Mouse (Mus musculus): ENCODE measurements around the gene Btbd2. TPM values are rescaled to one million over a fixed set of nuclear protein-coding genes. Genes with fewer than 3 reads are reported as not detected.

The Btbd2 gene
- polyA plus RNA-seq, 1 experiment from 2014 or later: 54.9 TPM

DNA sequence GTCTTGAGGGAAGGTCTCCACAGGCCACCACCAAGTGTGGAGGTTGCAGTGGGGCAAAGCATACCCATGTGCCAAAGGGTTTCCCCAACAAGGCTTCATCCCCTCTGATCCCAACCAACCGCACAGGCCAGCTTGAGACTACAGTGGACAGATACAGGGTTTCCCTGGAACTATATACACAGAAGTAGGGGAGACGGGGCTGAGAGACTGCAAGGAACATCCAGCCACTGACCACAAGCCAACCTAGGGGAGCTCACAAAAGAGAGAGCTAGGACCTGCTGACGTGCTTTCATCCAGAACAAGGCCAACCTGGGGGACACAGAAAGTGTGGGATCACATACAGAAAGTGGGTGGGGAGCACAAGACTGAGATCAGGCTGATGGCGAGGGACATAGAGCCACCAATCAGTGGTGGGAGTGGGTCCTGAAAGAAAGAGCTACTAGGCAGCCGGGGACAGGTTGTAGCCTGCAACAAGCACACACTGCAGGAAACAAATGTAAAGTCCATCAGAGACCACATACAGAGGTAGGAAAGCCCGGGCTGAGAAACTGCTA, 18.1 kb upstream of the Btbd2 start:
- H3K27me3 ChIP-seq (replicated peaks): no peaks in the 10 kb centered on the region
- H3K4me1 ChIP-seq (replicated peaks): peaks cover 55% of the 10 kb centered on the region
- peak overlapping the region; percentile 85 for H3K4me2 ChIP-seq (replicated peaks)
- peak overlapping the region; percentile 92 for H3K4me3 ChIP-seq (replicated peaks)
- H3K9me3 ChIP-seq: no peaks in the 10 kb centered on the region
- WGBS: 12% methylated on average over 6 of the region's 6 CpGs
- peak overlapping the region; percentile 80 for H3K27ac ChIP-seq
- H3K9ac ChIP-seq: peak overlapping the region; percentile 96
- ATAC-seq: no peak
- H3K36me3 ChIP-seq: peaks cover 21% of the 10 kb centered on the region

DNA sequence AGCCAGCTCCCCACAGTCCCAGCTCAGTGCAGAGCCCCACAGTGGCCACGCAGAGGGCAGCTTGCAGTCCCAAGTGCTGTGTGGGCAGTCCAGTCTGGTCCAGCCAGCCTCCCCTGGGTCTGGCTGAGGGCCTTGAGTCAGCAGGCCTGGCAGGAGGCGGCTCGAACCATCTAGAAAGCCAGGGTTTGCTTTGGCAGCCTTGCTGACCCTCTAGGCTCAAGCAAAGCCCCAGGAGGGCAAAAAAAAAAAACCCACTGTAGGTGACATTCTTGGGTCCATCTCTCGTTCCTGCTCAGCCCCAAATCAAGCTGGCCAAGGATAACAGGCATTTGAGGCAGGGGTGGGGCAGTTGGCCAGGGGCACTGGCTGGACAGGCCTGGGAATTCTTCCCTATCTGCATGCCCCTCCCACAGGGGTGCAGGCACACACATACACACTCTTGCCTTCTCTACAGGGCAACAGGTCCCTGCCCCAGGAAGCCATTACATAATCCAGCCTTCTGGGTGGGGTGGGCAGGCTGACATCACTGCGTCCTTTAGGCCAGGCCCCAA, 17.4 kb upstream of the Btbd2 start:
- Histone ChIP-seq H3K27me3 (replicated peaks) (no peaks in the 10 kb centered on the region), H3K27ac (peak overlapping the region; percentile 34; the same call in 1 of the 2 replicates), H3K9me3 (no peaks in the 10 kb centered on the region), H3K4me1 (replicated peaks) (peaks cover 53% of the 10 kb centered on the region), H3K36me3 (peaks cover 28% of the 10 kb centered on the region), H3K4me2 (replicated peaks) (peak overlapping the region; percentile 85), H3K4me3 (replicated peaks) (peak overlapping the region; percentile 92), H3K9ac (peak overlapping the region; percentile 96)
- WGBS: 52% methylated on average over 5 of the region's 5 CpGs
- ATAC-seq: no peak

DNA sequence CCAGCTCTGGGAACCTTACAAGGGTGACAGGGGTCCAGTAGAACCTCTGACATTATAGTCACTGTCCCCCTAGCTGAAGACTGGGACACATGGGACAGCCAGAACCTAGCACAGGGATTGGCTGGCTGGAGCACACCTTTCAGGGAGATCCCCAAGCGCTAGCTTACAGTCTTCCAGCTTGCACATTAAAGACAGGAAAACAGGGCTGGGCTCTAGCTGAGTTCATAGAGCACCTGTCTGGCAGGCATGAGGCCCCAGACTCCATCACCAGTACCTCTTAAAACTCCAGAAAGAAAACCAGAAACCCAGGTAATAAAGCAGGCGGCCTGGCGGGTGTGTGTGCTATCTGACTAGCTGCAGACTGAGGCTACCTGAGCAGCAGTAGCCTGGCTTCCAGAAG, 16.8 kb upstream of the Btbd2 start:
- no peaks in the 10 kb centered on the region for H3K27me3 ChIP-seq (replicated peaks)
- ATAC-seq: no peak
- WGBS: 65% methylated on average over 3 of the region's 3 CpGs
- H3K9me3 ChIP-seq: no peaks in the 10 kb centered on the region
- H3K9ac ChIP-seq: peak overlapping the region; percentile 96
- H3K4me2 ChIP-seq (replicated peaks): peak overlapping the region; percentile 85
- peaks cover 33% of the 10 kb centered on the region for H3K36me3 ChIP-seq
- H3K27ac ChIP-seq: peak overlapping the region; percentile 34; the same call in 1 of the 2 replicates
- H3K4me1 ChIP-seq (replicated peaks): peaks cover 47% of the 10 kb centered on the region
- peak overlapping the region; percentile 92 for H3K4me3 ChIP-seq (replicated peaks)

- no peak for ATAC-seq
These were observed 15.2 kb upstream of the Btbd2 start for GRCm38 (mm10) chr10:80671936-80672690.

DNA sequence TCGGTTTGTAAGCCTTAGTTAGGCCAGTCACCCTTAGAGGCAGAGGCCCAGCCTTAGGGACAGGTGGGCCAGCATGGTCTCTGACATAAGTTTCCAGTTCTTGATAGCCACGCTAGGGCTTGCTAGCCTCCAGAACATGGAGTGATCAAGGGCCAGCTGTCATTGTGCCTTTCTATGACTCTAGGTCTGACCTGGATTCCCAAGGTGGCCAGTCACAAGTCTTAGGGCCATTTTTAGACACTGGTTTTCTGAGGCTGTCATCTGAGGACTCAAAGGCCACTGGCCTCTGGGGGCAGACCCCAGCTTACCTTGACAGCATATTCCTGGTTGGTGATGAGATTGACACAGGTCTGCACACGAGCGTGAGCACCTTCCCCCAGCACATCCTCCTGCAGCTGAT, 14.4 kb upstream of the Btbd2 start:
- Histone ChIP-seq H3K9me3 (no peaks in the 10 kb centered on the region), H3K9ac (no peak overlapping the region), H3K4me1 (replicated peaks) (peaks cover 29% of the 10 kb centered on the region), H3K27ac (no peak overlapping the region), H3K4me2 (replicated peaks) (no peak overlapping the region), H3K4me3 (replicated peaks) (no peak overlapping the region), H3K36me3 (peaks cover 54% of the 10 kb centered on the region), H3K27me3 (replicated peaks) (no peaks in the 10 kb centered on the region)
- 86% methylated on average over 4 of the region's 4 CpGs for WGBS
- no peak for ATAC-seq

More at GRCm38 (mm10) chr10:80671936-80672690, 15.2 kb upstream of the Btbd2 start:
- WGBS: 81% methylated on average over 11 of the region's 11 CpGs
- peaks cover 33% of the 10 kb centered on the region for H3K4me1 ChIP-seq (replicated peaks)
- H3K9me3 ChIP-seq: no peaks in the 10 kb centered on the region
- no peaks in the 10 kb centered on the region for H3K27me3 ChIP-seq (replicated peaks)
- 0 out of 2 replicates have a peak overlapping the region, but pooled peaks have one; percentile 15 for H3K9ac ChIP-seq
- H3K4me3 ChIP-seq (replicated peaks): no peak overlapping the region
- no peak overlapping the region for H3K4me2 ChIP-seq (replicated peaks)
- H3K36me3 ChIP-seq: peaks cover 48% of the 10 kb centered on the region
- H3K27ac ChIP-seq: no peak overlapping the region

DNA sequence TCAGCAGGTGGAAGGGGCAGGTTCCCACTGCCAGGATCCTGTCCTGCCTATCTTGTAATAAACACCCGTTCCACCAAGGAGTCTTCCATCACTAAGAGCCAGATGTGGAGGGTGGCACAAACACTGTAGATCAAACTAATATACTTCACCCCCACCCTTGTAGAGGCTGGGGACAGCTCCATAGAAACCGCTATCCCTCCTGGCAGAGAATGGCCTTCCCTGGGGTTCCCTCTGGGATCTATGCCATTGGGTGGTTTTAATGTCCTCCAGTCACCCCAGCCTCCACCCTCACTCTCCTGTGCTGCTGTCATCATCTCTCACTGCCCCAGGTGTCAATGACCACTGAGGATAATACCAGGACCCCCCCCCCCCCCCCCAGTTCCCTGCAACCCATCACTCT, 13.7 kb upstream of the Btbd2 start:
- Histone ChIP-seq H3K9ac (no peak overlapping the region), H3K4me2 (replicated peaks) (no peak overlapping the region), H3K4me3 (replicated peaks) (no peak overlapping the region), H3K27me3 (replicated peaks) (no peaks in the 10 kb centered on the region), H3K27ac (no peak overlapping the region), H3K4me1 (replicated peaks) (peaks cover 36% of the 10 kb centered on the region), H3K9me3 (no peaks in the 10 kb centered on the region), H3K36me3 (peaks cover 54% of the 10 kb centered on the region)
- ATAC-seq: no peak
- WGBS: 80% methylated on average over 2 of the region's 2 CpGs

- Histone ChIP-seq H3K9me3 (no peaks in the 10 kb centered on the region), H3K27me3 (replicated peaks) (no peaks in the 10 kb centered on the region), H3K36me3 (peaks cover 54% of the 10 kb centered on the region), H3K4me1 (replicated peaks) (peaks cover 41% of the 10 kb centered on the region), H3K27ac (no peak overlapping the region), H3K4me3 (replicated peaks) (no peak overlapping the region), H3K9ac (no peak overlapping the region), H3K4me2 (replicated peaks) (no peak overlapping the region)
- WGBS: 97% methylated on average over 7 of the region's 7 CpGs
- ATAC-seq: no peak
These were observed 13.0 kb upstream of the Btbd2 start for GRCm38 (mm10) chr10:80669737-80670485.

- H3K9ac ChIP-seq: no peak overlapping the region
- 89% methylated on average over 12 of the region's 12 CpGs for WGBS
- peaks cover 40% of the 10 kb centered on the region for H3K4me1 ChIP-seq (replicated peaks)
- no peaks in the 10 kb centered on the region for H3K9me3 ChIP-seq
- peaks cover 54% of the 10 kb centered on the region for H3K36me3 ChIP-seq
- no peaks in the 10 kb centered on the region for H3K27me3 ChIP-seq (replicated peaks)
- H3K4me2 ChIP-seq (replicated peaks): no peak overlapping the region
- H3K27ac ChIP-seq: no peak overlapping the region
- no peak overlapping the region for H3K4me3 ChIP-seq (replicated peaks)
- ATAC-seq: no peak
These were observed 12.1 kb upstream of the Btbd2 start for GRCm38 (mm10) chr10:80669018-80669417.

DNA sequence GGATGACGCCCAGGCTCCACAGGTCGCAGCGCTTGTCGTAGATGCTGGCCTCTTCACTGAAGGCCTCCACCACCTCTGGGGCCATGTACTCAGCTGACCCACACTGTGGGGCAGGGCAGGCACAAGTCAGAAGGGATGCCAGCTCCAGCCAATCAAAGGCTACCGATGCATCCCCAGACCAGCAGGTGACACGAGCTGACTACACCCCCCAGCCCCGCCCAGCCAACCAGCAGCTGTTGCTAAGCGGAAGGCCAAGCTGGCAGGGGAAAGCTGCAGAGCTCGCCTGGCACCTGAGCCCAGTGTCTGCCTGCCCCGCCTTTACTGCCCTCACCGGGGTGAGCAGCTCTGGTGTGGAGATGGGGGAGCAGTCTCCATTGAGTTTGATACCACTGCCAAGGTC, 11.7 kb upstream of the Btbd2 start:
- H3K4me3 ChIP-seq (replicated peaks): no peak overlapping the region
- no peak for ATAC-seq
- H3K9ac ChIP-seq: no peak overlapping the region
- H3K4me2 ChIP-seq (replicated peaks): no peak overlapping the region
- 79% methylated on average over 11 of the region's 11 CpGs for WGBS
- peaks cover 40% of the 10 kb centered on the region for H3K4me1 ChIP-seq (replicated peaks)
- no peaks in the 10 kb centered on the region for H3K9me3 ChIP-seq
- no peaks in the 10 kb centered on the region for H3K27me3 ChIP-seq (replicated peaks)
- peaks cover 54% of the 10 kb centered on the region for H3K36me3 ChIP-seq
- no peak overlapping the region for H3K27ac ChIP-seq

DNA sequence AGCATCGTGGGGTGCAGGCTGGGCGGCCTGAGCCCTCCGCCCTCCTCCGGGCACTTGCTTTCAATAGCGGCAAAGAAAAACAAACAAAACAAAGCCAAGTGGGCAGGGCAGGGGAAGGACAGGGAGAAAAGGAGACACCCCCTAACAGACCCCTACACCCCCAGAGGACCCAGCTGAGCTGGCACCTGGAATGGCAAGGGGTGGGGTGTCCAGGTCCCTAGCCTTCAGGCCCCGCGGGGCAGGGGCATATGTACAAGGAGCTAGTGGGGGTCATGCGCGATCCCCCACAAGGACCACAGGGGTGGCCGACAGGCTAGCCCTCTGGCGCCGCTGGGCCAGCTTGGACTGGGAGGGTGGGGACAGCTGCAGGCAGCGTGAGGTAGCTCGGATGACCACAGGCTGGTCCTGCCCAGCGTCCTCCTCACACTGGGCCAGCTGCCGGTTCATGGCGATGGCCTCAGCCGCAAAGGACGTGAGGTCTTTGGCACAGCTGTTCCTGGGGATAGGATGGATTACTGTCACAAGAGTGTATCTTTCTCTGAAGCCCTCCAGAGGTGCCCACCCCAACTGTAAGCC, 10.1 kb upstream of the Btbd2 start:
- 82% methylated on average over 19 of the region's 19 CpGs for WGBS
- Histone ChIP-seq H3K27me3 (replicated peaks) (no peaks in the 10 kb centered on the region), H3K9ac (no peak overlapping the region), H3K4me3 (replicated peaks) (no peak overlapping the region), H3K27ac (no peak overlapping the region), H3K36me3 (peaks cover 51% of the 10 kb centered on the region), H3K4me2 (replicated peaks) (no peak overlapping the region), H3K4me1 (replicated peaks) (peaks cover 31% of the 10 kb centered on the region), H3K9me3 (no peaks in the 10 kb centered on the region)
- ATAC-seq: no peak

- Histone ChIP-seq H3K4me3 (replicated peaks) (no peak overlapping the region), H3K4me1 (replicated peaks) (peaks cover 30% of the 10 kb centered on the region), H3K27me3 (replicated peaks) (no peaks in the 10 kb centered on the region), H3K36me3 (peaks cover 43% of the 10 kb centered on the region), H3K9me3 (no peaks in the 10 kb centered on the region), H3K4me2 (replicated peaks) (no peak overlapping the region), H3K27ac (no peak overlapping the region), H3K9ac (no peak overlapping the region)
- no peak for ATAC-seq
- WGBS: 80% methylated on average over 10 of the region's 10 CpGs
These were observed 9.3 kb upstream of the Btbd2 start for GRCm38 (mm10) chr10:80665981-80666733.
